Mouse (Mus musculus) G1E-ER4 (cell line): ENCODE data around the gene Tfr2. TPM values are rescaled to one million over a fixed set of nuclear protein-coding genes. Genes with fewer than 3 reads are reported as not detected.

Experiments used
- GATA1 ChIP-seq: IDR thresholded peaks from one replicate; pipeline ENCODE4 v1.8.0; 2012; ENCODE audit warnings: low read length, inconsistent platforms
- polyA plus RNA-seq: library from polyadenylated mRNA; stranded (reverse); fragments of >175 nt; gene quantifications from 2 replicates; pipeline ENCODE4 v1.2.3, GENCODE M21; 2012

Tfr2 gene
- polyA plus RNA-seq, 1 experiment, result 80.4 TPM

- TF ChIP-seq GATA1, result no peak
Observed at GRCm38 (mm10) chr5:137532808-137533116, 36.9 kb upstream of the Tfr2 start.

GRCm38 (mm10) chr5:137533117-137533827 is 36.4 kb upstream of the Tfr2 start, which contains the start of the genes Epo and Gnb2:
Epo (minus strand) TSS chr5:137533242.
Gnb2 (minus strand) TSS chr5:137533510.
- no peak for TF ChIP-seq GATA1

- TF ChIP-seq GATA1, result no peak
Observed at GRCm38 (mm10) chr5:137534762-137535161, 34.9 kb upstream of the Tfr2 start.

- no peak for TF ChIP-seq GATA1
Observed at GRCm38 (mm10) chr5:137535318-137535717, 34.3 kb upstream of the Tfr2 start.

- TF ChIP-seq GATA1, result no peak
Observed at GRCm38 (mm10) chr5:137537461-137537860, 32.2 kb upstream of the Tfr2 start.

- TF ChIP-seq GATA1, result no peak
Observed at GRCm38 (mm10) chr5:137539291-137539801, 30.3 kb upstream of the Tfr2 start.

GRCm38 (mm10) chr5:137540991-137541390 is 28.6 kb upstream of the Tfr2 start:
- no peak for TF ChIP-seq GATA1

- TF ChIP-seq GATA1, result no peak
Observed at GRCm38 (mm10) chr5:137541768-137542540, 27.7 kb upstream of the Tfr2 start.

- TF ChIP-seq GATA1, result no peak
Observed at GRCm38 (mm10) chr5:137544926-137545325, 24.7 kb upstream of the Tfr2 start.

GRCm38 (mm10) chr5:137545596-137545995 is 24.0 kb upstream of the Tfr2 start:
- no peak for TF ChIP-seq GATA1

- TF ChIP-seq GATA1, result no peak
Observed at GRCm38 (mm10) chr5:137549840-137550239, 19.8 kb upstream of the Tfr2 start.

GRCm38 (mm10) chr5:137551119-137551518 is 18.5 kb upstream of the Tfr2 start:
- TF ChIP-seq GATA1, result no peak

- no peak for TF ChIP-seq GATA1
Observed at GRCm38 (mm10) chr5:137553000-137553399, 16.6 kb upstream of the Tfr2 start.

- TF ChIP-seq GATA1, result no peak
Observed at GRCm38 (mm10) chr5:137553411-137553837, 16.2 kb upstream of the Tfr2 start, which contains the start of gene Actl6b. Actl6b (plus strand) TSS chr5:137553517.

GRCm38 (mm10) chr5:137553898-137554297 is 15.7 kb upstream of the Tfr2 start:
- TF ChIP-seq GATA1, result no peak

- TF ChIP-seq GATA1, result no peak
Observed at GRCm38 (mm10) chr5:137561556-137561955, 8.1 kb upstream of the Tfr2 start.
